Comparison of ENCODE assay signal across 8 mouse cellular contexts in genomic region chr16:38451421-38452205, GRCm38 (mm10). TPM values are rescaled to one million over a fixed set of nuclear protein-coding genes. Genes with fewer than 3 reads are reported as not detected.
DNase-seq lines count a peak whose midpoint lies in the region; ATAC-seq and TF ChIP-seq lines count a peak whose summit lies in the region.

No protein-coding gene starts in this region.

- H3K27ac ChIP-seq in heart, adult 2 months: peak overlapping the region; percentile 97
- H3K27ac ChIP-seq in ES-Bruce4 (ENCODE audit: insufficient read depth, low read length): peak overlapping the region; percentile 45
- peak overlapping the region; percentile 42 for H3K27ac ChIP-seq in embryonic fibroblast, embryonic 13.5 days (ENCODE audit: insufficient read depth, low read length)
- H3K27ac ChIP-seq in limb, embryonic 10.5 days: peak overlapping the region; percentile 98
- H3K27ac ChIP-seq in neural tube, embryonic 11.5 days (ENCODE audit: low read depth, low read length): no peak overlapping the region

- H3K4me3 ChIP-seq in heart, adult 2 months: peak overlapping the region; percentile 85
- peak overlapping the region; percentile 78 for H3K4me3 ChIP-seq in ES-Bruce4 (ENCODE audit: low read depth, low read length)
- peak overlapping the region; percentile 72 for H3K4me3 ChIP-seq in embryonic fibroblast, embryonic 13.5 days (ENCODE audit: insufficient read depth, low read length)
- H3K4me3 ChIP-seq in limb, embryonic 10.5 days: peak overlapping the region; percentile 86
- peak overlapping the region; percentile 62 for H3K4me3 ChIP-seq in neural tube, embryonic 11.5 days (ENCODE audit: low read depth, low read length)

- no peaks in the 10 kb centered on the region for H3K27me3 ChIP-seq in heart, adult 2 months (ENCODE audit: control insufficient read depth, insufficient read depth, low read length)
- H3K27me3 ChIP-seq in ES-Bruce4 (ENCODE audit: control insufficient read depth, insufficient read depth, low read length, poor library complexity, severe bottlenecking): no peaks in the 10 kb centered on the region
- H3K27me3 ChIP-seq in limb, embryonic 10.5 days (ENCODE audit: low read depth, poor library complexity, severe bottlenecking): no peaks in the 10 kb centered on the region
- H3K27me3 ChIP-seq in neural tube, embryonic 11.5 days (ENCODE audit: control insufficient read depth, insufficient read depth, low read length): no peaks in the 10 kb centered on the region

- no peaks in the 10 kb centered on the region; the same call in 1 of the 2 replicates for H3K4me1 ChIP-seq in heart, adult 2 months (ENCODE audit: control insufficient read depth, insufficient read depth, low read length)
- H3K4me1 ChIP-seq in ES-Bruce4 (ENCODE audit: control insufficient read depth, insufficient read depth, low read length): peaks cover 5% of the 10 kb centered on the region
- no peaks in the 10 kb centered on the region for H3K4me1 ChIP-seq in embryonic fibroblast, embryonic 13.5 days (ENCODE audit: control insufficient read depth, insufficient read depth, low read length)
- peaks cover 13% of the 10 kb centered on the region for H3K4me1 ChIP-seq in limb, embryonic 10.5 days
- H3K4me1 ChIP-seq in neural tube, embryonic 11.5 days (ENCODE audit: control insufficient read depth, insufficient read depth, low read length): peaks cover 6% of the 10 kb centered on the region; the same call in 1 of the 2 replicates

- ATAC-seq in neural tube, embryonic 11.5 days (ENCODE audit: insufficient read depth, low FRiP score, low TSS enrichment): no peak

- WGBS in heart, adult 2 months: 42% methylated on average over 12 of the region's 12 CpGs
- WGBS in limb, embryonic 10.5 days: 42% methylated on average over 12 of the region's 12 CpGs
- WGBS in neural tube, embryonic 11.5 days: 49% methylated on average over 12 of the region's 12 CpGs

- H3K9ac ChIP-seq in heart, adult 2 months (ENCODE audit: low read depth, low read length): peak overlapping the region; percentile 82
- peak overlapping the region; percentile 85 for H3K9ac ChIP-seq in ES-Bruce4 (ENCODE audit: low read depth, poor library complexity, severe bottlenecking)
- peak overlapping the region; percentile 95 for H3K9ac ChIP-seq in neural tube, embryonic 11.5 days (ENCODE audit: low read length)

- no peak for TF ChIP-seq CTCF in heart, adult 2 months (IDR thresholded peaks at IDR 0.05)
- no peak for TF ChIP-seq CTCF in ES-Bruce4 (IDR thresholded peaks at IDR 0.05; ENCODE audit: low read depth, low read length)
- no peak for TF ChIP-seq CTCF in embryonic fibroblast, embryonic 13.5 days (IDR thresholded peaks at IDR 0.05; ENCODE audit: borderline replicate concordance, insufficient read depth, low read length)

- H3K36me3 ChIP-seq in heart, adult 2 months (ENCODE audit: control insufficient read depth, insufficient read depth, low read length): no peaks in the 10 kb centered on the region
- H3K36me3 ChIP-seq in ES-Bruce4 (ENCODE audit: control insufficient read depth, insufficient read depth, low read length, poor library complexity, severe bottlenecking): peaks cover 15% of the 10 kb centered on the region
- H3K36me3 ChIP-seq in limb, embryonic 10.5 days: peaks cover 42% of the 10 kb centered on the region
- H3K36me3 ChIP-seq in neural tube, embryonic 11.5 days (ENCODE audit: control insufficient read depth, insufficient read depth, low read length): peaks cover 12% of the 10 kb centered on the region

- peaks cover 2% of the 10 kb centered on the region; the same call in 1 of the 2 replicates for H3K9me3 ChIP-seq in ES-Bruce4 (replicated peaks; ENCODE audit: control insufficient read depth, insufficient read depth, low read length, poor library complexity, severe bottlenecking)
- H3K9me3 ChIP-seq in limb, embryonic 10.5 days (replicated peaks): no peaks in the 10 kb centered on the region
- no peaks in the 10 kb centered on the region for H3K9me3 ChIP-seq in neural tube, embryonic 11.5 days (ENCODE audit: control insufficient read depth, low read length)

- intact Hi-C loops in heart, adult 2 months (cut with DNase I): loop anchor here (1.0 to 2.0 kb wide), 3 partner anchors 19 to 104 kb away; partner anchors contain the start of genes Gm21987 and Pla1a
- intact Hi-C loops in heart, postnatal 25 days (cut with DNase I): loop anchor here (2.0 to 5.0 kb wide), 2 partner anchors 51 to 74 kb away; no protein-coding TSS in a partner anchor

- no peak for TF ChIP-seq EP300 in heart, adult 2 months (IDR thresholded peaks at IDR 0.05; ENCODE audit: insufficient read depth, low read depth, low read length)
- TF ChIP-seq EP300 in ES-Bruce4 (IDR thresholded peaks at IDR 0.05; ENCODE audit: insufficient read depth, low read depth, low read length): no peak

- no peak for TF ChIP-seq POLR2A in heart, adult 2 months (IDR thresholded peaks at IDR 0.05; ENCODE audit: insufficient read depth, low read depth, low read length)
- no peak for TF ChIP-seq POLR2A in ES-Bruce4 (IDR thresholded peaks at IDR 0.05; ENCODE audit: insufficient read depth, low read length)
- TF ChIP-seq POLR2A in embryonic fibroblast, embryonic 13.5 days (IDR thresholded peaks at IDR 0.05; ENCODE audit: low read depth, low read length): peak; percentile 31; the same call in 1 of the 2 replicates

- DNase-seq in heart, adult 2 months: no peak
- no peak for DNase-seq in heart, postnatal 25 days (ENCODE audit: low spot score)
- peak; percentile 51 for DNase-seq in limb, embryonic 10.5 days (ENCODE audit: low spot score)
- DNase-seq in neural tube, embryonic 11.5 days (ENCODE audit: low spot score): peak; percentile 15
- DNase-seq in gastrocnemius, adult 18-20 months (ENCODE audit: low spot score): no peak
- DNase-seq in layer of hippocampus, adult 11-12 months (ENCODE audit: low spot score): no peak

- peak overlapping the region; percentile 78 for H3K4me2 ChIP-seq in neural tube, embryonic 11.5 days (ENCODE audit: low read depth)

- H3K79me2 ChIP-seq in heart, adult 2 months (replicated peaks; ENCODE audit: control insufficient read depth, insufficient read depth, low read length): no peaks in the 10 kb centered on the region

RNA-seq across cellular contexts. Expression of gene Adprh, which starts 0.9 kb away (rescaled TPM):
- total RNA-seq in heart, adult 2 months (2021): 10 to 100 TPM; 23.4 to 25.2 TPM
- polyA plus RNA-seq in heart, adult 2 months (2012; rRNA removed): 21.0 and 27.9 TPM in 2 replicates
- 10 to 100 TPM; 25.8 to 28.0 TPM for total RNA-seq in heart, postnatal 25 days (2021)
- polyA plus RNA-seq in ES-Bruce4 (2011; ENCODE audit: insufficient read depth, insufficient read length, low read depth, missing spikeins): 50.7 and 51.3 TPM in 2 replicates
- polyA plus RNA-seq in embryonic fibroblast, embryonic 13.5 days (2011; ENCODE audit: insufficient read length, low read depth, missing spikeins): 53.9 and 66.6 TPM in 2 replicates
- polyA plus RNA-seq in limb, embryonic 10.5 days (2016; fragmentation: Nextera tagmentation; extraction: Ambion mirVana): 153 and 159 TPM in 2 replicates
- 143 and 144 TPM in 2 replicates for polyA plus RNA-seq in neural tube, embryonic 11.5 days (2014; fragmentation: Nextera tagmentation; extraction: Ambion mirVana)
- 10 to 100 TPM; 16.4 to 18.1 TPM for total RNA-seq in gastrocnemius, adult 18-20 months (2021)

RNA-seq across cellular contexts. Expression of gene Cd80, which starts 3.7 kb away (rescaled TPM):
- under 1 TPM; 0.86 to 0.89 TPM for total RNA-seq in heart, adult 2 months (2021)
- polyA plus RNA-seq in heart, adult 2 months (2012; rRNA removed): 0.59 and 0.88 TPM in 2 replicates
- total RNA-seq in heart, postnatal 25 days (2021): under 1 TPM; 0.16 to 0.53 TPM
- polyA plus RNA-seq in ES-Bruce4 (2011; ENCODE audit: insufficient read depth, insufficient read length, low read depth, missing spikeins): 1.3 and 1.7 TPM in 2 replicates
- 22.9 and 62.4 TPM in 2 replicates for polyA plus RNA-seq in embryonic fibroblast, embryonic 13.5 days (2011; ENCODE audit: insufficient read length, low read depth, missing spikeins)
- polyA plus RNA-seq in limb, embryonic 10.5 days (2016; fragmentation: Nextera tagmentation; extraction: Ambion mirVana): 0.29 and 0.53 TPM in 2 replicates
- polyA plus RNA-seq in neural tube, embryonic 11.5 days (2014; fragmentation: Nextera tagmentation; extraction: Ambion mirVana): 0.54 and 0.72 TPM in 2 replicates
- total RNA-seq in gastrocnemius, adult 18-20 months (2021): under 1 TPM in 1 of 2 experiments, not detected in 1; 0.19 TPM

RNA-seq across cellular contexts. Expression of gene Pla1a, which starts 18.7 kb away (rescaled TPM):
- 1 to 10 TPM; 6.8 to 8.8 TPM for total RNA-seq in heart, adult 2 months (2021)
- polyA plus RNA-seq in heart, adult 2 months (2012; rRNA removed): 9.6 and 13.6 TPM in 2 replicates
- total RNA-seq in heart, postnatal 25 days (2021): 1 to 10 TPM; 6.5 to 8.4 TPM
- 1.9 and 2.5 TPM in 2 replicates for polyA plus RNA-seq in ES-Bruce4 (2011; ENCODE audit: insufficient read depth, insufficient read length, low read depth, missing spikeins)
- 1.2 and 2.2 TPM in 2 replicates for polyA plus RNA-seq in embryonic fibroblast, embryonic 13.5 days (2011; ENCODE audit: insufficient read length, low read depth, missing spikeins)
- 0.11 TPM in 1 of 2 replicates, not detected in the other for polyA plus RNA-seq in limb, embryonic 10.5 days (2016; fragmentation: Nextera tagmentation; extraction: Ambion mirVana)
- polyA plus RNA-seq in neural tube, embryonic 11.5 days (2014; fragmentation: Nextera tagmentation; extraction: Ambion mirVana): 0.20 and 0.23 TPM in 2 replicates
- total RNA-seq in gastrocnemius, adult 18-20 months (2021): 1 to 10 TPM; 3.3 to 6.8 TPM

Comparison
In these comparisons a context has a peak if more than half of its experiments do, and no peak if none do; other contexts are left out.
1. DNase-seq: peak in limb, embryonic 10.5 days (single experiment) and neural tube, embryonic 11.5 days (single experiment); none in heart, adult 2 months (0 of 2), heart, postnatal 25 days (single experiment), gastrocnemius, adult 18-20 months (single experiment) and layer of hippocampus, adult 11-12 months (single experiment).
2. Peak in every context shown above with its lines, with median percentiles within 50 percentile points of each other: H3K4me3 ChIP-seq and H3K9ac ChIP-seq.